Mouse (Mus musculus): ENCODE measurements at regions not wholly inside any gene's neighbourhood (a gene's known extent, or its start where the extent isn't known, plus 50 kb on each side); places are given as distances from the start of the nearest gene placed in this dataset.

GRCm38 (mm10) chr6:140368354-140369069 is 55.3 kb upstream of the Plekha5 start:
- Histone ChIP-seq H3K27ac (ENCODE audit: low read depth, low read length) (no peak overlapping the region), H3K4me1 (ENCODE audit: control insufficient read depth, insufficient read depth, low read length) (no peaks in the 10 kb centered on the region), H3K36me3 (ENCODE audit: control insufficient read depth, insufficient read depth, low read length) (no peaks in the 10 kb centered on the region), H3K9ac (ENCODE audit: low read depth, low read length) (no peak overlapping the region), H3K4me3 (ENCODE audit: low read depth, low read length) (no peak overlapping the region), H3K27me3 (ENCODE audit: control insufficient read depth, insufficient read depth, low read length) (no peaks in the 10 kb centered on the region), H3K9me3 (replicated peaks; ENCODE audit: control insufficient read depth, low read length) (no peaks in the 10 kb centered on the region), H3K4me2 (no peak overlapping the region)
- ATAC-seq (replicated peaks; ENCODE audit: insufficient number of reproducible peaks, low FRiP score, low TSS enrichment), result no peak
- 58% methylated on average over 8 of the region's 8 CpGs for WGBS (ENCODE audit: insufficient replicate concordance)

GRCm38 (mm10) chr6:140367303-140367702 is 56.6 kb upstream of the Plekha5 start:
- Histone ChIP-seq H3K27ac (ENCODE audit: low read depth, low read length) (no peak overlapping the region), H3K9ac (ENCODE audit: low read depth, low read length) (no peak overlapping the region), H3K4me2 (no peak overlapping the region), H3K4me3 (ENCODE audit: low read depth, low read length) (no peak overlapping the region), H3K36me3 (ENCODE audit: control insufficient read depth, insufficient read depth, low read length) (no peaks in the 10 kb centered on the region), H3K9me3 (replicated peaks; ENCODE audit: control insufficient read depth, low read length) (no peaks in the 10 kb centered on the region), H3K27me3 (ENCODE audit: control insufficient read depth, insufficient read depth, low read length) (no peaks in the 10 kb centered on the region), H3K4me1 (ENCODE audit: control insufficient read depth, insufficient read depth, low read length) (no peaks in the 10 kb centered on the region)
- ATAC-seq (replicated peaks; ENCODE audit: insufficient number of reproducible peaks, low FRiP score, low TSS enrichment), result no peak
- WGBS (ENCODE audit: insufficient replicate concordance), result 81% methylated on average over 6 of the region's 6 CpGs

- Histone ChIP-seq H3K27ac (ENCODE audit: low read depth, low read length) (no peak overlapping the region), H3K9me3 (replicated peaks; ENCODE audit: control insufficient read depth, low read length) (no peaks in the 10 kb centered on the region), H3K9ac (ENCODE audit: low read depth, low read length) (no peak overlapping the region), H3K27me3 (ENCODE audit: control insufficient read depth, insufficient read depth, low read length) (no peaks in the 10 kb centered on the region), H3K4me1 (ENCODE audit: control insufficient read depth, insufficient read depth, low read length) (no peaks in the 10 kb centered on the region), H3K4me2 (no peak overlapping the region), H3K4me3 (ENCODE audit: low read depth, low read length) (no peak overlapping the region), H3K36me3 (ENCODE audit: control insufficient read depth, insufficient read depth, low read length) (no peaks in the 10 kb centered on the region)
- no peak for ATAC-seq (replicated peaks; ENCODE audit: insufficient number of reproducible peaks, low FRiP score, low TSS enrichment)
- WGBS (ENCODE audit: insufficient replicate concordance), result 31% methylated on average over 3 of the region's 3 CpGs
Observed at GRCm38 (mm10) chr6:140366791-140367190, 57.1 kb upstream of the Plekha5 start.

- Histone ChIP-seq H3K4me2 (no peak overlapping the region), H3K4me1 (ENCODE audit: control insufficient read depth, insufficient read depth, low read length) (no peaks in the 10 kb centered on the region), H3K9ac (ENCODE audit: low read depth, low read length) (no peak overlapping the region), H3K36me3 (ENCODE audit: control insufficient read depth, insufficient read depth, low read length) (no peaks in the 10 kb centered on the region), H3K27me3 (ENCODE audit: control insufficient read depth, insufficient read depth, low read length) (no peaks in the 10 kb centered on the region), H3K9me3 (replicated peaks; ENCODE audit: control insufficient read depth, low read length) (no peaks in the 10 kb centered on the region), H3K4me3 (ENCODE audit: low read depth, low read length) (no peak overlapping the region), H3K27ac (ENCODE audit: low read depth, low read length) (no peak overlapping the region)
- WGBS (ENCODE audit: insufficient replicate concordance), result 81% methylated on average over 4 of the region's 4 CpGs
- no peak for ATAC-seq (replicated peaks; ENCODE audit: insufficient number of reproducible peaks, low FRiP score, low TSS enrichment)
Observed at GRCm38 (mm10) chr6:140360996-140361395, 62.9 kb upstream of the Plekha5 start.

GRCm38 (mm10) chr6:140357901-140358300 is 66.0 kb upstream of the Plekha5 start:
- no peak for ATAC-seq (replicated peaks; ENCODE audit: insufficient number of reproducible peaks, low FRiP score, low TSS enrichment)
- Histone ChIP-seq H3K27me3 (ENCODE audit: control insufficient read depth, insufficient read depth, low read length) (no peaks in the 10 kb centered on the region), H3K4me1 (ENCODE audit: control insufficient read depth, insufficient read depth, low read length) (no peaks in the 10 kb centered on the region), H3K36me3 (ENCODE audit: control insufficient read depth, insufficient read depth, low read length) (no peaks in the 10 kb centered on the region), H3K4me2 (no peak overlapping the region), H3K9me3 (replicated peaks; ENCODE audit: control insufficient read depth, low read length) (no peaks in the 10 kb centered on the region), H3K4me3 (ENCODE audit: low read depth, low read length) (no peak overlapping the region), H3K9ac (ENCODE audit: low read depth, low read length) (no peak overlapping the region), H3K27ac (ENCODE audit: low read depth, low read length) (no peak overlapping the region)
- WGBS (ENCODE audit: insufficient replicate concordance), result 75% methylated on average over 2 of the region's 2 CpGs

- ATAC-seq (replicated peaks; ENCODE audit: insufficient number of reproducible peaks, low FRiP score, low TSS enrichment), result no peak
- Histone ChIP-seq H3K4me2 (no peak overlapping the region), H3K9me3 (replicated peaks; ENCODE audit: control insufficient read depth, low read length) (no peaks in the 10 kb centered on the region), H3K4me1 (ENCODE audit: control insufficient read depth, insufficient read depth, low read length) (no peaks in the 10 kb centered on the region), H3K9ac (ENCODE audit: low read depth, low read length) (no peak overlapping the region), H3K36me3 (ENCODE audit: control insufficient read depth, insufficient read depth, low read length) (no peaks in the 10 kb centered on the region), H3K27ac (ENCODE audit: low read depth, low read length) (no peak overlapping the region), H3K27me3 (ENCODE audit: control insufficient read depth, insufficient read depth, low read length) (no peaks in the 10 kb centered on the region), H3K4me3 (ENCODE audit: low read depth, low read length) (no peak overlapping the region)
- 81% methylated on average over 8 of the region's 8 CpGs for WGBS (ENCODE audit: insufficient replicate concordance)
Observed at GRCm38 (mm10) chr6:140357300-140357699, 66.6 kb upstream of the Plekha5 start.

GRCm38 (mm10) chr6:140354082-140354481 is 69.8 kb upstream of the Plekha5 start:
- 28% methylated on average over 6 of the region's 6 CpGs for WGBS (ENCODE audit: insufficient replicate concordance)
- no peak overlapping the region for H3K4me3 ChIP-seq (ENCODE audit: low read depth, low read length)
- no peak for ATAC-seq (replicated peaks; ENCODE audit: insufficient number of reproducible peaks, low FRiP score, low TSS enrichment)
- H3K4me2 ChIP-seq, result no peak overlapping the region
- no peak overlapping the region for H3K27ac ChIP-seq (ENCODE audit: low read depth, low read length)
- H3K9me3 ChIP-seq (replicated peaks; ENCODE audit: control insufficient read depth, low read length), result no peaks in the 10 kb centered on the region
- H3K9ac ChIP-seq (ENCODE audit: low read depth, low read length), result no peak overlapping the region
- no peaks in the 10 kb centered on the region for H3K27me3 ChIP-seq (ENCODE audit: control insufficient read depth, insufficient read depth, low read length)
- no peaks in the 10 kb centered on the region for H3K36me3 ChIP-seq (ENCODE audit: control insufficient read depth, insufficient read depth, low read length)
- no peaks in the 10 kb centered on the region for H3K4me1 ChIP-seq (ENCODE audit: control insufficient read depth, insufficient read depth, low read length)

GRCm38 (mm10) chr6:140353610-140354009 is 70.2 kb upstream of the Plekha5 start:
- Histone ChIP-seq H3K27me3 (ENCODE audit: control insufficient read depth, insufficient read depth, low read length) (no peaks in the 10 kb centered on the region), H3K36me3 (ENCODE audit: control insufficient read depth, insufficient read depth, low read length) (no peaks in the 10 kb centered on the region), H3K4me2 (no peak overlapping the region), H3K9ac (ENCODE audit: low read depth, low read length) (no peak overlapping the region), H3K4me1 (ENCODE audit: control insufficient read depth, insufficient read depth, low read length) (no peaks in the 10 kb centered on the region), H3K9me3 (replicated peaks; ENCODE audit: control insufficient read depth, low read length) (no peaks in the 10 kb centered on the region), H3K4me3 (ENCODE audit: low read depth, low read length) (no peak overlapping the region), H3K27ac (ENCODE audit: low read depth, low read length) (no peak overlapping the region)
- 56% methylated on average over 6 of the region's 6 CpGs for WGBS (ENCODE audit: insufficient replicate concordance)
- no peak for ATAC-seq (replicated peaks; ENCODE audit: insufficient number of reproducible peaks, low FRiP score, low TSS enrichment)

- 79% methylated on average over 4 of the region's 6 CpGs for WGBS (ENCODE audit: insufficient replicate concordance)
- Histone ChIP-seq H3K4me2 (no peak overlapping the region), H3K9ac (ENCODE audit: low read depth, low read length) (no peak overlapping the region), H3K9me3 (replicated peaks; ENCODE audit: control insufficient read depth, low read length) (no peaks in the 10 kb centered on the region), H3K27me3 (ENCODE audit: control insufficient read depth, insufficient read depth, low read length) (no peaks in the 10 kb centered on the region), H3K4me1 (ENCODE audit: control insufficient read depth, insufficient read depth, low read length) (no peaks in the 10 kb centered on the region), H3K36me3 (ENCODE audit: control insufficient read depth, insufficient read depth, low read length) (no peaks in the 10 kb centered on the region), H3K4me3 (ENCODE audit: low read depth, low read length) (no peak overlapping the region), H3K27ac (ENCODE audit: low read depth, low read length) (no peak overlapping the region)
- no peak for ATAC-seq (replicated peaks; ENCODE audit: insufficient number of reproducible peaks, low FRiP score, low TSS enrichment)
Observed at GRCm38 (mm10) chr6:140351365-140352095, 72.3 kb upstream of the Plekha5 start.

Measured in heart, embryonic 11.5 days (tissue).